In the genomic region with DNA sequence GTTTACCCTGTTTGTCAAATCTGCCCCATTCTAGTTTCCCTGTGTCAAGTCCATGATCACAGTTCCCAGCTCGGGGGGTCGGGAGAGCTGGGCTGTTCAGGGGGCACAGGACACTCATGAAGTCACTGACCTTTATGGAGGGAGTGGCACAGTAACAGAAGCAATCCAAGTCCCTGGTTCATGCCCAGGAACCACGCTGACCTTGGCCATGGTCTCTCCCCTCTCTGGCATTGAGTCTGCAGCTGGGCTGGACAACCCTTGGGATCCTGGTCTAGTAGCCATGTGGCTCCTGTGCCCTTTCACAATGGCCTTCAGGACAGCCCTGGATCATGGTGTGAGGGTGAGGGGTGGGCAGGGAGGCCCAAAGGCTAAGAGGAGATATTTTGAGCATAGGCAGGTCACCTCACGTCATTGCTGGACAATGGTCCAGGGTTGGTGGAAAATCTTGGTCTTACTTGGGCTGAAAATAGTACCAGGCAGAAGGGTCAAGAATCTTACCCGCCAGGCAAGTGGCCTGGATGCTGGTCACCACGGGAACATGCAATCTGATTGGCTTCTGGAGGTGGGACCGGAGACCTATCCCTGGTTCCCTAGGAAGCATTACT, we compare ENCODE assay signal across 22 mouse cellular contexts. TPM values are rescaled to one million over a fixed set of nuclear protein-coding genes. Genes with fewer than 3 reads are reported as not detected.
DNase-seq lines count a peak whose midpoint lies in the region; ATAC-seq and TF ChIP-seq lines count a peak whose summit lies in the region.
"Had no signal": no experiment of that assay in that cellular context is flagged by ENCODE, and none has a peak within 500 bp of the region (broad histone marks: within the 10 kb centered on the region; RNA-seq: fewer than 3 reads in every experiment).

No protein-coding gene starts in this region.

- intact Hi-C loops in gastrocnemius, adult 2 months (cut with DNase I), result loop anchor here (2.0 kb wide), 1 partner anchor 15 kb away; no protein-coding TSS in a partner anchor

- H3K27me3 ChIP-seq in heart, embryonic 12.5 days (replicated peaks), result no peaks in the 10 kb centered on the region
- H3K27me3 ChIP-seq: embryonic facial prominence, embryonic 13.5 days; forebrain, embryonic 12.5 days; heart, embryonic 15.5 days; hindbrain, embryonic 15.5 days; kidney, embryonic 15.5 days had no signal

- ATAC-seq in heart, embryonic 12.5 days (ENCODE audit: insufficient number of reproducible peaks, low FRiP score), result no peak
- ATAC-seq: CD4-positive, CD25-positive, alpha-beta regulatory T cell, adult 4 months; forebrain, embryonic 16.5 days; intestine, embryonic 16.5 days had no signal

- H3K4me3 ChIP-seq in gastrocnemius, adult 2 months, result 0 out of 2 replicates have a peak overlapping the region, but pooled peaks have one; percentile 11
- H3K4me3 ChIP-seq in heart, embryonic 12.5 days, result no peak overlapping the region
- H3K4me3 ChIP-seq: embryonic facial prominence, embryonic 13.5 days; forebrain, embryonic 12.5 days; heart, embryonic 15.5 days; hindbrain, embryonic 15.5 days; kidney, embryonic 15.5 days had no signal

- peak; percentile 55 to 76 for DNase-seq in adrenal gland, adult (ENCODE audit: inconsistent age in 2 of 2, low spot score in 1 of 2)
- DNase-seq in adrenal gland, postnatal 4 days (ENCODE audit: low spot score in 2 of 2), result no peak
- peak; percentile 70 for DNase-seq in gastrocnemius, adult 2 months
- no peak for DNase-seq in gastrocnemius, postnatal 10 days
- DNase-seq in heart, adult 8-10 months (ENCODE audit: low spot score), result peak; percentile 42
- DNase-seq in adrenal gland, postnatal 14 days, result peak; percentile 60
- DNase-seq in spleen, postnatal 14 days (ENCODE audit: low spot score in 2 of 2), result no peak
- DNase-seq: B cell, adult 2 months; cerebellum, adult 11-12 months; cerebellum, adult 9-11 months; cerebellum, postnatal 36 days; kidney, adult 2 months had no signal

- H3K27ac ChIP-seq in gastrocnemius, adult 2 months, result peak overlapping the region; percentile 91
- H3K27ac ChIP-seq in heart, embryonic 12.5 days (ENCODE audit: poor library complexity, severe bottlenecking), result no peak overlapping the region
- H3K27ac ChIP-seq: embryonic facial prominence, embryonic 13.5 days; forebrain, embryonic 12.5 days; heart, embryonic 15.5 days; hindbrain, embryonic 15.5 days; kidney, embryonic 15.5 days had no signal

- H3K4me1 ChIP-seq in heart, embryonic 12.5 days (replicated peaks), result peaks cover 15% of the 10 kb centered on the region
- H3K4me1 ChIP-seq: hindbrain, embryonic 15.5 days had no signal

- H3K9me3 ChIP-seq in heart, embryonic 12.5 days (replicated peaks), result no peaks in the 10 kb centered on the region
- H3K9me3 ChIP-seq: embryonic facial prominence, embryonic 13.5 days; forebrain, embryonic 12.5 days; G1E; heart, embryonic 15.5 days; hindbrain, embryonic 15.5 days; kidney, embryonic 15.5 days had no signal

- no peaks in the 10 kb centered on the region for H3K36me3 ChIP-seq in heart, embryonic 12.5 days
- H3K36me3 ChIP-seq: embryonic facial prominence, embryonic 13.5 days; forebrain, embryonic 12.5 days; G1E; heart, embryonic 15.5 days; hindbrain, embryonic 15.5 days; kidney, embryonic 15.5 days had no signal

- no peak for TF ChIP-seq CTCF in gastrocnemius, adult 2 months (IDR thresholded peaks at IDR 0.05)

- no peak overlapping the region for H3K9ac ChIP-seq in heart, embryonic 12.5 days
- H3K9ac ChIP-seq: embryonic facial prominence, embryonic 13.5 days; forebrain, embryonic 12.5 days; heart, embryonic 15.5 days; hindbrain, embryonic 15.5 days; kidney, embryonic 15.5 days had no signal

- no peak overlapping the region for H3K4me2 ChIP-seq in heart, embryonic 12.5 days
- H3K4me2 ChIP-seq: embryonic facial prominence, embryonic 13.5 days; forebrain, embryonic 12.5 days; heart, embryonic 15.5 days; hindbrain, embryonic 15.5 days; kidney, embryonic 15.5 days had no signal

- 68% methylated on average over 7 of the region's 7 CpGs for WGBS in heart, embryonic 12.5 days

RNA-seq across cellular contexts. Expression of a gene that starts 17.3 kb away (rescaled TPM):
- 1 to 10 TPM; 2.7 to 2.8 TPM for total RNA-seq in adrenal gland, postnatal 4 days (2021)
- total RNA-seq in gastrocnemius, adult 2 months (2021), result 10 to 100 TPM; 29.5 to 41.7 TPM
- total RNA-seq in gastrocnemius, postnatal 10 days (2021), result 10 to 100 TPM; 56.5 to 57.9 TPM
- total RNA-seq in heart, adult 8-10 months (2022), result 10 to 100 TPM; 24.6 to 27.7 (median 27.2) TPM
- polyA plus RNA-seq in heart, embryonic 12.5 days (2016; fragmentation: Nextera tagmentation; extraction: Ambion mirVana), result 1.1 and 1.2 TPM in 2 replicates
- total RNA-seq in adrenal gland, postnatal 14 days (2021), result 4.3 and 5.0 TPM in 2 replicates
- polyA plus RNA-seq: CD4-positive, CD25-positive, alpha-beta regulatory T cell, adult 4 months; forebrain, embryonic 16.5 days; G1E had no signal

RNA-seq across cellular contexts. Expression of a gene that starts 20.9 kb away (rescaled TPM):
- total RNA-seq in adrenal gland, postnatal 4 days (2021), result 1 to 10 TPM; 6.5 to 7.1 TPM
- total RNA-seq in gastrocnemius, adult 2 months (2021), result 1 to 10 TPM in 1 of 2 experiments, under 1 TPM in 1; 0.82 to 1.4 TPM
- total RNA-seq in gastrocnemius, postnatal 10 days (2021), result 1 to 10 TPM; 2.3 to 4.0 TPM
- 1 to 10 TPM; 2.7 to 4.0 (median 3.3) TPM for total RNA-seq in heart, adult 8-10 months (2022)
- polyA plus RNA-seq in heart, embryonic 12.5 days (2016; fragmentation: Nextera tagmentation; extraction: Ambion mirVana), result 2.3 and 2.6 TPM in 2 replicates
- 2.4 and 4.8 TPM in 2 replicates for total RNA-seq in adrenal gland, postnatal 14 days (2021)
- polyA plus RNA-seq: CD4-positive, CD25-positive, alpha-beta regulatory T cell, adult 4 months had no signal

Comparison
In these comparisons a context has a peak if more than half of its experiments do, and no peak if none do; other contexts are left out.
1. DNase-seq: peak in adrenal gland, adult (2 of 2), gastrocnemius, adult 2 months (single experiment), heart, adult 8-10 months (single experiment) and adrenal gland, postnatal 14 days (single experiment); none in adrenal gland, postnatal 4 days (0 of 2), gastrocnemius, postnatal 10 days (single experiment) and spleen, postnatal 14 days (0 of 2).